In the genomic region with DNA sequence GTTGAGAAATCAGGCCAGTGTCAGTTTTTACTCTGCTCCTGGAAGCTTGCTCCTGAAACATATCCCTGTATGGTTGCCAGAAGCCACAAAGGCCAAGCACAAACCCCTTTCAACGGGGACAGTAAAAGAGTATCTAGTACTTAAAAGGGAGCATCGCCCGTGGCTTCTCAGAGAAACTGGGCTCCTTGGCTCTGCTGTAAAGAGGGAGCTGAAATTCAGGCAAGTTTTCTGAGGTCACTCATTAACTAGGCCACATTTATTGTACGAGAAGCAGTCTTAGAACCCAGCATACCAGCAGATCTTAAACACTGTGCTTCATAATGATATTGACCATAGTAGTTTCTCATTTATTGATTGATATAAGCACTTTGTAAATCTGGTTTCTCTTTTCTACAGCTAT, we compare ENCODE assay signal across 11 mouse cellular contexts.
"Had no signal": no experiment of that assay in that cellular context is flagged by ENCODE, and none has a peak within 500 bp of the region (broad histone marks: within the 10 kb centered on the region; RNA-seq: fewer than 3 reads in every experiment).

No protein-coding gene starts in this region.

- H3K4me2 ChIP-seq: intestine, embryonic 15.5 days; limb, embryonic 12.5 days; liver, embryonic 13.5 days; midbrain, embryonic 12.5 days; neural tube, embryonic 13.5 days; stomach, embryonic 15.5 days had no signal

- H3K9me3 ChIP-seq: intestine, embryonic 15.5 days; limb, embryonic 12.5 days; liver, embryonic 13.5 days; midbrain, embryonic 12.5 days; neural tube, embryonic 13.5 days; stomach, embryonic 15.5 days had no signal

- H3K4me1 ChIP-seq: intestine, embryonic 15.5 days; liver, embryonic 13.5 days; stomach, embryonic 15.5 days had no signal

- H3K9ac ChIP-seq: intestine, embryonic 15.5 days; limb, embryonic 12.5 days; liver, embryonic 13.5 days; liver, postnatal 0 days; midbrain, embryonic 12.5 days; neural tube, embryonic 13.5 days; stomach, embryonic 15.5 days had no signal

- H3K27me3 ChIP-seq: intestine, embryonic 15.5 days; limb, embryonic 12.5 days; liver, embryonic 13.5 days; midbrain, embryonic 12.5 days; neural tube, embryonic 13.5 days; stomach, embryonic 15.5 days had no signal

- ATAC-seq: intestine, embryonic 15.5 days; liver, postnatal 0 days; midbrain, embryonic 16.5 days had no signal

- H3K4me3 ChIP-seq: intestine, embryonic 15.5 days; limb, embryonic 12.5 days; liver, embryonic 13.5 days; midbrain, embryonic 12.5 days; neural tube, embryonic 13.5 days; stomach, embryonic 15.5 days had no signal

- H3K36me3 ChIP-seq: intestine, embryonic 15.5 days; limb, embryonic 12.5 days; liver, embryonic 13.5 days; midbrain, embryonic 12.5 days; neural tube, embryonic 13.5 days; stomach, embryonic 15.5 days had no signal

- DNase-seq: liver; liver, embryonic 13.5 days; liver, postnatal 0 days; retina, postnatal 1 day; thymus, postnatal 36 days had no signal

- H3K27ac ChIP-seq: intestine, embryonic 15.5 days; limb, embryonic 12.5 days; liver, embryonic 13.5 days; midbrain, embryonic 12.5 days; neural tube, embryonic 13.5 days; stomach, embryonic 15.5 days had no signal
